Mouse (Mus musculus) retina, embryonic 14.5 days (tissue): ENCODE results near the gene Slc25a34.

Experiments
- DNase-seq: peaks from one replicate; pipeline ENCODE4 v3.0.0-alpha.2; 2015; ENCODE audit warnings: low spot score

Slc25a34 gene

DNA sequence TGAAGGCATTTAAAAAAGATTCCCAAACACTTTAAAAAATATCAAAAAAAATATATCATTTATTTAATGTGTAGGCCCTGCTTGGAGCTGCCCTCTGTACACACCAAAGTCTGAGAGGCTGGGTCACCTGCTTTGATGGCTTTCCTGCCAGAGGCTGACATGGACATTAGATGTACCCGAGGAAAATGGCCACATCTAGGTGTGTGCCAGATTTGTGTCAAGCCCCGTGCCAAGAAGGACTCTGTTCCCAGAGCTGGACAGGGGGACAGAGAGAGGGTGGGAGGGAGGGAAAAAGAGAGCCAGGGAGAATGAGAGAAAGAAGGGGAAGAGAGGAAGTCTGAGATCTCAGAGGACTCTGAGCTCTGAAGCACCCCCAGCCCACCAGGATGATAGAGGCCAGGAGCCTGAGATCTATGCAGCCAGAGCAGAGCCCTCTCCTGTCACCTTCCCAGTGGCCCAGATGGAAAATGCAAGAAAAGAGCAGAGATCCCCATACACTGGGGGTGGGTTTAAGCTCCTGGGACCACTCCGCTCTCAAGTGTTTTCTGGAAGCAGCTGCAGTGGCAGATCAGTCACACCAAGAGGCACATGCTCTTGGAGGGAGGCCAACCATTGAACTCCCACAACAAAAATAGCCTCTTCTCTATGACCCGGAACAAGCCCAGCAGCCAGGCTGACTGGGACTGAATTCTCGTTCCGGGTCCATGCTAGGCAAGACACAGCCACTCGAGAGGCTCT, 19.7 kb upstream of the Slc25a34 start:
- DNase-seq = no peak

DNA sequence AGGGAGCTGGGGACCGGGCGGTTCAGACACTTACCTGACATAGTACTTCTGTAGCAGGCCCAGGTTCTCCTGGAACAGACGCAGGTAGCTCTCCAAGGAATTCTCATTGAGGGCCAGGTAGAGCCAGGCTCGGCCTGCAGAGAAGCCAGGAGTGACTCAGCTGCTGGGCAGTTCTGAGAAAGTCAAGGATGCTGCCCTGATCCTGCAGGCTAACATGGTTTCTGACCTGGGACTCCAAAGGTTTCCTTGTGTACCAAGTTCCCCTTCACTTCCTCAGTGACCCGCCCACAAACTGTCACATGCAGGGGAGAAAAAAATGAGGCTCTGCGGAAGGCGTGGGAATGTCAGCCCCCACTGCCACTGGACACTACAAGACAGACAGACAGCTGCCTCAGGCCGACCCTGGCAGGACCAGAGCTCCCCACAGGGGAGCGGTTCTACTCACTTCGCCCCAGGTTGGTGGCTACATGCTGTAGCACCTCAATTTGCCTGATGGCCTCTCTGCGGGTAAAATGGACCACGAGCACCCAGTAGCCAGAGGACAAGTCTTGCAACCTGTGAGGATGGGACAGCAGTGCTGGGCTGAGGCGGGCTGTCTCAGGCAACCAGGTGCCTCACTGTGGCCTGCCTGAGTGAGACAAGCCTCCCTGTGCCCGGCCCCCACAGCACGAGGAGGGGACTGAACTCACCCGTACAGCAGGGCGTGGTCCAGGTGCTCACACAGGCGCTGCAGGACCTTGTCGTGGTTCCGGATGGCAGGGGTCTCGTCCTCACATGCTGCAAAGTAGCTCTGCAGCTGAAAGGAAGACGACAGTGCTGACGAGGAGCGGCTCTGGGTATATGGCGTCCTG, 18.6 kb upstream of the Slc25a34 start:
- no peak for DNase-seq

GRCm38 (mm10) chr4:141641353-141641771, 17.7 kb upstream of the Slc25a34 start:
- DNase-seq = no peak

GRCm38 (mm10) chr4:141639474-141639873, 15.9 kb upstream of the Slc25a34 start:
- DNase-seq = no peak

- DNase-seq = no peak
Measured at GRCm38 (mm10) chr4:141636693-141637092, 13.1 kb upstream of the Slc25a34 start.

DNA sequence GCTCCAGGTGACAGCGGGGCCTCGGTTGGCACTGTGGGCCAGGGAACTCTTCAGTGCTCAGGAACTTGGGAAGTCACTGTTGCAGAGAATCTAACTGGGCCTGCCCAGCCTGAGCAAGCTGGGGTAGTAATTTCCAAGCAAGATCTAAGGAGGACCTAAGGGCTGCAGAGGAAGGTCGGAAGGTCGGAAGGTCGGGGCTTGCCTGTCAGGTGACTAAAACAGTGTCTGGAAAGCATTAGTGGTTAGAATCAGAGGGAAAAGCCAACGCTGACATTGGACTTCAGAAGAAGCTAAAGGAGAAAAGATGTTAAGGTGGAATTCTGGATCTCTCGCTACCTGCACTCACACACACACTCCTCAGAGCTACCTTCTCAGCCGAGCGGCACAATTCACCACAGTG, 12.4 kb upstream of the Slc25a34 start:
- DNase-seq = no peak

GRCm38 (mm10) chr4:141632111-141632873, 8.7 kb upstream of the Slc25a34 start:
- no peak for DNase-seq

DNA sequence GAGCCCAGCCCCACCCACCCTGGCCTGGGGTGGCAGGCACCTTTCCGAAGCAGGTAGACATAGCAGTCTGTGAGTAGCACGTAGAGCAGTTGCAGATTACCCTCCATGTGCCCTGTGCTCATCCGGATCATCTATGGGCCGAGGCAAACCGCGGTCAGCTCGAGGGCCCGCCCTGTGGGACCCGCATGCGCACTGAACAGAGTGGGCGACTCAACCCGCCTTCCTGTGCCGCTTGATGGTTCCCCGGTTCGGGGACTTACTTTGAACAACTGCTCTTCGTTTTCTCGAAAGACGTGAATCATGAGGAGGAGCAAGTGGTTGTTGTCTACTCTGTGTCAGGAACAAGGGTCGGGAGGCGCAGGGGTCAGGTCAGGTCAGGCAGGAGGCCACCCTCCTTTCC, 7.6 kb upstream of the Slc25a34 start:
- DNase-seq = no peak

DNA sequence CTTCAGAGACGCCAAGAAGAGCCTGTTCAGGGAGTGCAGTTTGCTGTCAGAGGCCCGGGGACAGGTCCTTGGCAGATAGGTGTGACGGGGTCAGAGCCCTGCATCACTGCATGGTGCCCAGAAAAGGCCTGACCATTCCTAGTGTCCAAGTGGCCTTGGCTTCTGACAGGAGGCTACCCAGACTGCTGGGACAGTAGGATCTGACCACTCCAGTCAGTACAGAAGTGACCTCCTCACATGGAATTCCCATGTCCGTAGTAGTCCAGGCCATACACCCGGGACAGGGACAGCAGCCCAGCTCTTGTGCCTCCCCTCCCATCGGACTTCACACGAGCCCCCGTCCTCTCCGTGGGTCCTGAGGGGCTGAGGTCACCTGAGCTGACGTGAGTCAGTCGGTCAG, 6.4 kb upstream of the Slc25a34 start:
- DNase-seq = no peak

GRCm38 (mm10) chr4:141628661-141629060, 5.0 kb upstream of the Slc25a34 start:
- no peak for DNase-seq

DNA sequence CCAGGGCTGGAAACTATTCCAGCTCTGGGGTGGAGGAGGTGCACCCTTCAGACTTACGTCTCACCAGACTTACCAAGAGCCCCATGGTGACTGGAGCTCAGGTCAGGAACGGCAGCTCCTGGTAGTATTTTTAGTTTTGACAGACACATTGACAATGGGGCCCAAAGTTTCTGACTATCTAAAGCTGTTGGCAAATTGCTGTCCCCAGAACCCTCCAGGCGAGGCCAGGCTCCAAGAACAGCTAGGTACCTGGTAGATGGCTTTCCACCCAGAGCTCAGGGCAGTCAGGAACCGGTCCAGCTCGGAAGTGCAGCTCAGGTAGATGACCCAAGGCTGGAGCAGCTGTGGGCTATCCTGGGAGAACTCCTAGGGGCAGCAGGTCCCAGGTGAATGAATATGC, 3.9 kb upstream of the Slc25a34 start:
- DNase-seq = no peak

DNA sequence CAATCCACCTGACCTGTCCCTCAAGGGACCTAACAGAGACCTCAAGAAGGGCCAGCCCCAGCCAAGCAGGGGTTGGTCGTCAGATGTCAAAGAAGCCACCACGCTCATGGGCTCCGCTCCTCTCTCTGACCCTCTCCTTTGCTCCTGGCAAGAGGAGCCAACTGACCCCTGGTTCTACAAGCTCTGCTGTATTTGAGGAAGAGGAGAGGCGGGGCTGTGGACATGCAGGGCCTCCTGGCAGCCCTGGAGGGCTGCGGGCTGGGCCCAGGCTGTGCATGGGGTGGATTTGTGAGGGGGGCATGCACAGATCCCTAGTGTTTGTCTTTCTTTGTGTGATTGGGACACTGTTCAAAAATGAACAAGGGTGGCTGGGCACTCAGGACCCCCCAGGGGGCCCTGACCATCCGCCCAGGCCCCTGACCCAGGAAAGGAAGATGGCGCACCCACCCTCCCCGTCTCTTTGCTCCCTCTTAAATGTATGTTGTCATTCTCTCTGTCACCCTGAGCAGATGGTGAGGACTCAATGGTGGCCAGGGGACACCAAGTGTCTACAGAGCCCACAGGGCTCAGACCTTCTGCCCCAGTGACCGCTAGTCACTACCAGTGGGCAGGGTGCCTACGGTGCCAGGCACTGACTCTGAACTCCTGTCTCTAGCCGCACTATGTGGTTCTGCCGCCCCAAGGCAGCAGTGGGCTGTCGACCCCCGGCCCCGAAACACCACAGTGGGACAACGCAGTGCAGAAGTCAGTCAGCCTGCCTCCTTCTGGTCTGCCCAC, 2.3 kb upstream of the Slc25a34 start:
- DNase-seq = no peak

DNA sequence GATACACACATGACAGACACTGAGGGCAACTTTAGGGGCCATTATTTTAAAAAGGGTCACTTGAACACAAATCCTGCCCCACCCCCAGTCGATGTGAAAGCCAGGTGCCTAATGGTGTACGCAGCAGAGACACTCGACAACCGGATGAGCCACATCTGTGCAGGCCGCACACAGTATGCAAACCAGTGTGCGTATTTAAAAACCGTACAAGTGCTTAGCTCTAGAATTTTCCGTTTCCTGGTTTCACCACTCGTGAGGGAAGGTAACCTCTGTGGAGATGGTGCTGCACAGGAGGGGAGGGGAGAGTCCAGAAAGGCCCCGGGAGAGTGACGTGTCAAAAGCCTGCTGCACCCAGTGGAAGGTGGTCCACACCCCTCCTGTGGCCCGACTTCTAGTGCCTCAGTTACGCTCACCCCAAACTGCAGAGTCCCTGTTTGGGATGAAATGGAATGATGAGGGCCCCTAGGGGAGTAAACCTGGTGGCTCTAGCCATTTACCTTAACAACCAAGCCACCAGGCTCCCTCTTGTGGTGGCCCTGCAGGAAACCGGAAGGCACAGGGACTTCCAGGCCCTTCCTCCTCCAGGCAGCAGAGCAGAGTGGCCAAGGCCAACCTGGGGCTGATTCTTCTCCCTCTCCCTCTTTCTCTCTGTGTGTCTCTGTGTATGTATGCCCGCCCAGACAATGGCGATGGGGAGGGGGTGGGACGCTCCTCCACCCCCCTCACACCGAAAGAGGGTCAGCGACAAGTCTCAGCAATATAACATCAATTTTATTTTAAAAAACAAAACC, 1.6 kb upstream of the Slc25a34 start:
- peak; percentile 60 for DNase-seq

DNA sequence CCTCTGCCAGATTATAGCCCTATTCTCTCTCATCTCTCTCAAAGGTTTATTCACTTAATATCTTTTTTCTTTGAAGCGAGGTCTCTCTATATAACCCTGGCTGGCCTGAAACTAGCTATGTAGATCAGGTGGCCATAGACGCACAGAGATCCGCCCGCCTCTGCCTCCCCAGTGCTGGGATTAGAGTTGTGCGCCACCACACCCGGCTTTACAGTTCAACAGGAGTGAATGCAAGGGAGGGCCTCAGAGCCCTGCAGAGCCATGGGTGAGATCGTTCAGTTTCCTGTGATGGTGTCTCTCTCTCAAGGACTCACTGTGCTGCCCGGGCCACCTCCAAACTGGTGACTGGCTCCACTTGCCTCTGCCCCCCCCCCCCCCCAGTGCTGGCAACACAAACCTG, 513 bp upstream of the Slc25a34 start:
- DNase-seq = no peak

- no peak for DNase-seq
Measured at GRCm38 (mm10) chr4:141623037-141623436, 584 bp downstream of the Slc25a34 start.

- no peak for DNase-seq
Measured at GRCm38 (mm10) chr4:141622580-141622979, 1.0 kb downstream of the Slc25a34 start.

- no peak for DNase-seq
Measured at GRCm38 (mm10) chr4:141622091-141622490, 1.5 kb downstream of the Slc25a34 start.

DNA sequence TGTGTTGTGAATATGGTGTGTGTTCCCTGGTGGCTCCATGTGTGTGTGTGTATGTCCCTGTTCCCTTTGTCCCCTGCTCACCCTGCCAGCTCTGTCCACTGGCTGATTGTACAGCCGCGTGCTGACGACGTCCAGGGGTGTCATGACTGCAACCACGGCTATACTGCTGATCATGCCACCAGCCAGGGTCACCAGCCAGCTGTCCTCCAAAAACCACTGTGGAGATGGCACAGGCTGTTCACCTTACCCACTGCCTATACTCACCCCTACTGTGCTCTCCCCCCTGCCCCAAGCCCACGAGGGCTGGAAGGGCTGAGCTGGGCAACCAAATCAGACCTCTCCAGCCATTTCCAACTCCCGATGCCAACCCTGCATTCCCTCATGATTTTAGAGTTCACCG, 2.3 kb downstream of the Slc25a34 start:
- DNase-seq = no peak

- no peak for DNase-seq
Measured at GRCm38 (mm10) chr4:141619299-141619883, 4.2 kb downstream of the Slc25a34 start.

- peak; percentile 67 for DNase-seq
Measured at GRCm38 (mm10) chr4:141618565-141619243, 4.9 kb downstream of the Slc25a34 start, which contains the start of gene Tmem82. Tmem82 (minus strand) TSS chr4:141618633.
